Mouse (Mus musculus): ENCODE measurements around the gene Slc13a2. TPM values are rescaled to one million over a fixed set of nuclear protein-coding genes. Genes with fewer than 3 reads are reported as not detected.
A peak's percentile ranks its signal among the peaks of the same experiment; 100 is the strongest.

The Slc13a2 gene
- polyA plus RNA-seq, 1 experiment, result 3.1 TPM

GRCm38 (mm10) chr11:78397397-78397796, 24.6 kb downstream of the Slc13a2 start:
- no peak overlapping the region for H3K27ac ChIP-seq (ENCODE audit: control insufficient read depth, insufficient read depth, low read depth, low read length)
- H3K4me3 ChIP-seq (ENCODE audit: control insufficient read depth, low read depth, low read length), result peak overlapping the region; percentile 23; the same call in 1 of the 2 replicates

GRCm38 (mm10) chr11:78396950-78397349, 25.1 kb downstream of the Slc13a2 start:
- Histone ChIP-seq H3K27ac (ENCODE audit: control insufficient read depth, insufficient read depth, low read depth, low read length) (no peak overlapping the region), H3K4me1 (ENCODE audit: control insufficient read depth, insufficient read depth, low read length) (peaks cover 3% of the 10 kb centered on the region; the same call in 1 of the 2 replicates), H3K4me3 (ENCODE audit: control insufficient read depth, low read depth, low read length) (no peak overlapping the region; the same call in 1 of the 2 replicates), H3K36me3 (ENCODE audit: control insufficient read depth, insufficient read depth, low read length) (no peaks in the 10 kb centered on the region), H3K27me3 (ENCODE audit: control insufficient read depth, insufficient read depth, low read length) (no peaks in the 10 kb centered on the region)
- TF ChIP-seq POLR2A (IDR thresholded peaks at IDR 0.05; ENCODE audit: control insufficient read depth, low read depth, low read length) (no peak), CTCF (IDR thresholded peaks at IDR 0.05; ENCODE audit: control insufficient read depth, insufficient read depth, insufficient replicate concordance, low read depth, low read length) (no peak)

More at GRCm38 (mm10) chr11:78397397-78397796, 24.6 kb downstream of the Slc13a2 start:
- TF ChIP-seq POLR2A (IDR thresholded peaks at IDR 0.05; ENCODE audit: control insufficient read depth, low read depth, low read length), result no peak
- peak; percentile 67; the same call in 1 of the 2 replicates for TF ChIP-seq CTCF (IDR thresholded peaks at IDR 0.05; ENCODE audit: control insufficient read depth, insufficient read depth, insufficient replicate concordance, low read depth, low read length)
- H3K27me3 ChIP-seq (ENCODE audit: control insufficient read depth, insufficient read depth, low read length), result no peaks in the 10 kb centered on the region
- H3K4me1 ChIP-seq (ENCODE audit: control insufficient read depth, insufficient read depth, low read length), result peaks cover 3% of the 10 kb centered on the region; the same call in 1 of the 2 replicates
- no peaks in the 10 kb centered on the region for H3K36me3 ChIP-seq (ENCODE audit: control insufficient read depth, insufficient read depth, low read length)

- H3K27me3 ChIP-seq (ENCODE audit: control insufficient read depth, insufficient read depth, low read length), result no peaks in the 10 kb centered on the region
- H3K4me1 ChIP-seq (ENCODE audit: control insufficient read depth, insufficient read depth, low read length), result peaks cover 3% of the 10 kb centered on the region; the same call in 1 of the 2 replicates
- TF ChIP-seq CTCF (IDR thresholded peaks at IDR 0.05; ENCODE audit: control insufficient read depth, insufficient read depth, insufficient replicate concordance, low read depth, low read length) (no peak), POLR2A (IDR thresholded peaks at IDR 0.05; ENCODE audit: control insufficient read depth, low read depth, low read length) (no peak)
- H3K36me3 ChIP-seq (ENCODE audit: control insufficient read depth, insufficient read depth, low read length), result no peaks in the 10 kb centered on the region
- no peak overlapping the region for H3K27ac ChIP-seq (ENCODE audit: control insufficient read depth, insufficient read depth, low read depth, low read length)
- no peak overlapping the region for H3K4me3 ChIP-seq (ENCODE audit: control insufficient read depth, low read depth, low read length)
These were observed 29.3 kb downstream of the Slc13a2 start for GRCm38 (mm10) chr11:78392728-78393127.

GRCm38 (mm10) chr11:78386508-78387043, 35.4 kb downstream of the Slc13a2 start, which contains the start of gene Foxn1:
Gene Foxn1 (minus strand): TSS chr11:78386558.
- no peak within 1 kb of the TSS for H3K27ac ChIP-seq (ENCODE audit: control insufficient read depth, insufficient read depth, low read depth, low read length)
- H3K36me3 ChIP-seq (ENCODE audit: control insufficient read depth, insufficient read depth, low read length), result no peaks in the 10 kb centered on the region
- peaks cover 9% of the 10 kb centered on the region for H3K4me1 ChIP-seq (ENCODE audit: control insufficient read depth, insufficient read depth, low read length)
- H3K4me3 ChIP-seq (ENCODE audit: control insufficient read depth, low read depth, low read length), result no peak within 1 kb of the TSS
- no peaks in the 10 kb centered on the region for H3K27me3 ChIP-seq (ENCODE audit: control insufficient read depth, insufficient read depth, low read length)
- no peak for TF ChIP-seq POLR2A (IDR thresholded peaks at IDR 0.05; ENCODE audit: control insufficient read depth, low read depth, low read length)
- no peak for TF ChIP-seq CTCF (IDR thresholded peaks at IDR 0.05; ENCODE audit: control insufficient read depth, insufficient read depth, insufficient replicate concordance, low read depth, low read length)

GRCm38 (mm10) chr11:78385776-78386175, 36.2 kb downstream of the Slc13a2 start:
- H3K27ac ChIP-seq (ENCODE audit: control insufficient read depth, insufficient read depth, low read depth, low read length), result no peak overlapping the region
- TF ChIP-seq POLR2A (IDR thresholded peaks at IDR 0.05; ENCODE audit: control insufficient read depth, low read depth, low read length) (no peak), CTCF (IDR thresholded peaks at IDR 0.05; ENCODE audit: control insufficient read depth, insufficient read depth, insufficient replicate concordance, low read depth, low read length) (no peak)
- no peaks in the 10 kb centered on the region for H3K36me3 ChIP-seq (ENCODE audit: control insufficient read depth, insufficient read depth, low read length)
- H3K4me1 ChIP-seq (ENCODE audit: control insufficient read depth, insufficient read depth, low read length), result peaks cover 9% of the 10 kb centered on the region
- H3K4me3 ChIP-seq (ENCODE audit: control insufficient read depth, low read depth, low read length), result no peak overlapping the region
- no peaks in the 10 kb centered on the region for H3K27me3 ChIP-seq (ENCODE audit: control insufficient read depth, insufficient read depth, low read length)

GRCm38 (mm10) chr11:78382701-78383100, 39.3 kb downstream of the Slc13a2 start:
- no peak for TF ChIP-seq POLR2A (IDR thresholded peaks at IDR 0.05; ENCODE audit: control insufficient read depth, low read depth, low read length)
- no peak for TF ChIP-seq CTCF (IDR thresholded peaks at IDR 0.05; ENCODE audit: control insufficient read depth, insufficient read depth, insufficient replicate concordance, low read depth, low read length)
- Histone ChIP-seq H3K27ac (ENCODE audit: control insufficient read depth, insufficient read depth, low read depth, low read length) (no peak overlapping the region), H3K4me3 (ENCODE audit: control insufficient read depth, low read depth, low read length) (no peak overlapping the region), H3K4me1 (ENCODE audit: control insufficient read depth, insufficient read depth, low read length) (peaks cover 9% of the 10 kb centered on the region), H3K36me3 (ENCODE audit: control insufficient read depth, insufficient read depth, low read length) (no peaks in the 10 kb centered on the region), H3K27me3 (ENCODE audit: control insufficient read depth, insufficient read depth, low read length) (no peaks in the 10 kb centered on the region)

GRCm38 (mm10) chr11:78382286-78382685, 39.7 kb downstream of the Slc13a2 start:
- Histone ChIP-seq H3K36me3 (ENCODE audit: control insufficient read depth, insufficient read depth, low read length) (no peaks in the 10 kb centered on the region), H3K4me3 (ENCODE audit: control insufficient read depth, low read depth, low read length) (no peak overlapping the region), H3K27ac (ENCODE audit: control insufficient read depth, insufficient read depth, low read depth, low read length) (no peak overlapping the region), H3K27me3 (ENCODE audit: control insufficient read depth, insufficient read depth, low read length) (no peaks in the 10 kb centered on the region), H3K4me1 (ENCODE audit: control insufficient read depth, insufficient read depth, low read length) (peaks cover 9% of the 10 kb centered on the region)
- TF ChIP-seq POLR2A (IDR thresholded peaks at IDR 0.05; ENCODE audit: control insufficient read depth, low read depth, low read length), result no peak
- TF ChIP-seq CTCF (IDR thresholded peaks at IDR 0.05; ENCODE audit: control insufficient read depth, insufficient read depth, insufficient replicate concordance, low read depth, low read length), result no peak

Measured in testis, adult 2 months (tissue).